Mouse (Mus musculus) neural tube, embryonic 13.5 days (tissue): ENCODE measurements at regions not wholly inside any gene's neighbourhood (a gene's known extent, or its start where the extent isn't known, plus 50 kb on each side); places are given as distances from the start of the nearest gene placed in this dataset.

ENCODE experiments used
- ATAC-seq: fragments of 200-750 bp; cut with Nextera tagmentation; 2 replicates; pipeline ENCODE4 v1.8.0; 2017; ENCODE audit warnings: low read depth, mild to moderate bottlenecking, moderate TSS enrichment, moderate library complexity
- H3K27ac ChIP-seq: fragments of 300-500 bp; sonication (generic); replicated peaks from 2 replicates; pipeline ENCODE4 v1.5.1; 2015; ENCODE audit warnings: moderate library complexity, mild to moderate bottlenecking, inconsistent platforms
- H3K27me3 ChIP-seq: fragments of 300-500 bp; sonication (generic); 2 replicates; pipeline ENCODE4 v1.6.1; 2015; ENCODE audit warnings: mild to moderate bottlenecking, inconsistent platforms
- H3K36me3 ChIP-seq: fragments of 300-500 bp; sonication (generic); 2 replicates; pipeline ENCODE4 v1.6.1; 2015; ENCODE audit warnings: mild to moderate bottlenecking, inconsistent platforms
- H3K4me1 ChIP-seq: fragments of 300-500 bp; sonication (generic); replicated peaks from 2 replicates; pipeline ENCODE4 v1.6.1; 2015; ENCODE audit warnings: inconsistent platforms
- H3K4me2 ChIP-seq: fragments of 300-500 bp; sonication (generic); 2 replicates; pipeline ENCODE4 v1.6.1; 2015; ENCODE audit warnings: inconsistent platforms, mild to moderate bottlenecking, moderate library complexity
- H3K4me3 ChIP-seq: fragments of 300-500 bp; sonication (generic); 2 replicates; pipeline ENCODE4 v1.5.1; 2015; ENCODE audit warnings: mild to moderate bottlenecking, inconsistent platforms
- H3K9ac ChIP-seq: fragments of 300-500 bp; sonication (generic); 2 replicates; pipeline ENCODE4 v1.6.1; 2015; ENCODE audit warnings: moderate library complexity, mild to moderate bottlenecking, inconsistent platforms
- H3K9me3 ChIP-seq: fragments of 300-500 bp; sonication (generic); 2 replicates; pipeline ENCODE4 v1.6.1; 2016; ENCODE audit warnings: inconsistent platforms
- whole genome bisulfite sequencing: fragments of 180-500 bp; shearing (Covaris S2); methylation state at CpG from one replicate; pipeline ENCODE4 v1.1.7; 2015; 5-methylcytosine and 5-hydroxymethylcytosine counted together

DNA sequence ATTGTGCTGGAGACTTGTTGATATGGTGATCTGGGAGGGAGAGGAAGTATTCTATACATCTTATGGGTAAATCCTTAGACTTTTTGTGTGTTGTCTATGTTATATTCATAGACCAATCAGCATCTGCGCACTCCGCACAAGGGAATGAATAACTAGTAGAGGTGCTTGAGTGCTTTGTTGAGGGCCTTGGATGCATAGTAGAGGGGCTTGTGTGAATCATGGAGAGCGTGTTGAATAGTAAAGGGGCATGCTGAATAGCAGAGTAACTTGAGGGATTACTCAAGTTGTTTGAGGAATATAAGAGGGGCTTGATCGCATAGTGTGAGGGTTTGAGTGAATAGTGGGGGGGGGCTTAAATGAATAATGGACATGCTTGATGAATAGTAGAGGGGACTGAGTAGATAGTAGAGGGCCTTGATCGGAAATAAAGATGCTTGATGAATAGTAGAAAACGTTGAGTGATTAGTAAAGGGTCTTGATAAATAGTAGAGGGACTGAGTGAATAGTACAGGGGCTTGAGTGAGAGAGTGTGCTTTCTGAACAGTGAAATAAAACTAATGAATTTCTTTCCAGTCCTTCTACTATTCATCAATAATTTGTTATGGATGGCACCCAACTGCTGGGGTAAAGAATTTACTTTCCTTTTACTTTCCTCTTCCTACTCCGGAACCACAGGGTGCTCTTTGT is 2849.5 kb upstream of the Lrrc6 start:
- ATAC-seq: no peak
- Histone ChIP-seq H3K4me1 (no peaks in the 10 kb centered on the region), H3K4me3 (no peak overlapping the region), H3K27ac (no peak overlapping the region), H3K9ac (no peak overlapping the region), H3K36me3 (no peaks in the 10 kb centered on the region), H3K9me3 (no peaks in the 10 kb centered on the region), H3K4me2 (no peak overlapping the region), H3K27me3 (no peaks in the 10 kb centered on the region)
- 43% methylated on average over 7 of the region's 7 CpGs for WGBS

DNA sequence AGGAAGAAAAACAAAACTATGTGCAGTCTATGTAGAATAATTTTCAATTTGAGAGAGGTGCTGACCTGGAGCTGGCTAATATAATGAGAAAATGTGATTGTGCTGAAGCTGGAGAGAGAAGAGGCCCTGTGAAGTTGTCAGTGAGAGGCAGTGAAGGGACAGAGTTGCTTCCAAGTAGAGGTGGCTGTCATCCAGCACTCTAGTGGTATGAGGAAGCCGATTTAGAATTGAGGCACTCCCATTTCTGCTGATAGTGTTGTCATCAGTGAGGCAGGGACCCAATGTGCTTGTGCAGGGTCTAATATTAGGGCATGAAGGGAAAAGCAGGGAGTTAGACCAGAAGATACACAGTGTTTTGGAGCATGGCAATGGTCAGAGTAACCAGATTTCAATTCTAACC is 2845.4 kb upstream of the Lrrc6 start:
- WGBS: 87% methylated on average over 1 of the region's 1 CpGs
- H3K9me3 ChIP-seq: no peaks in the 10 kb centered on the region
- H3K4me1 ChIP-seq: no peaks in the 10 kb centered on the region
- H3K9ac ChIP-seq: no peak overlapping the region
- no peak for ATAC-seq
- H3K27ac ChIP-seq: no peak overlapping the region
- H3K4me3 ChIP-seq: no peak overlapping the region
- H3K36me3 ChIP-seq: no peaks in the 10 kb centered on the region
- no peaks in the 10 kb centered on the region for H3K27me3 ChIP-seq
- H3K4me2 ChIP-seq: no peak overlapping the region

DNA sequence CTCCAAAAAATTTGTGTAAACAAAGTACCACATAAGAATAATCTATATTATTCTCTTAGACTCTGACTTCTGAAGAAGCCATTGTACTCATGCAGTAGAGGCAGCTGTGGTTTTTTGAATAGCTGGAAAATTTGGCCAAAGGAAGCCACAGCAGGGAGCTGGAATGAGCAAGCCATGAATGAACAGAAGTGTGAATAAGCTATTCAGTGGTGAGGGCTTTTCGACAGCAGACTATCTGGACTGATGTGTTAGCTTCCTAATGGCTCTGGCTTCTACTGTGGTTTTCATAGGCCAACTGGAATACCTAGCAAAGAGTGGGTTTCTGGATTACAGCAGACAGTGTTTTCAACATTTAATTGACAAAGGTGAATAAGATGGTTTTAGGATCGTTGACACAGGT is 2842.0 kb upstream of the Lrrc6 start:
- Histone ChIP-seq H3K4me1 (no peaks in the 10 kb centered on the region), H3K9ac (no peak overlapping the region), H3K27me3 (no peaks in the 10 kb centered on the region), H3K4me3 (no peak overlapping the region), H3K4me2 (no peak overlapping the region), H3K36me3 (no peaks in the 10 kb centered on the region), H3K9me3 (no peaks in the 10 kb centered on the region), H3K27ac (no peak overlapping the region)
- 54% methylated on average over 2 of the region's 2 CpGs for WGBS
- no peak for ATAC-seq

DNA sequence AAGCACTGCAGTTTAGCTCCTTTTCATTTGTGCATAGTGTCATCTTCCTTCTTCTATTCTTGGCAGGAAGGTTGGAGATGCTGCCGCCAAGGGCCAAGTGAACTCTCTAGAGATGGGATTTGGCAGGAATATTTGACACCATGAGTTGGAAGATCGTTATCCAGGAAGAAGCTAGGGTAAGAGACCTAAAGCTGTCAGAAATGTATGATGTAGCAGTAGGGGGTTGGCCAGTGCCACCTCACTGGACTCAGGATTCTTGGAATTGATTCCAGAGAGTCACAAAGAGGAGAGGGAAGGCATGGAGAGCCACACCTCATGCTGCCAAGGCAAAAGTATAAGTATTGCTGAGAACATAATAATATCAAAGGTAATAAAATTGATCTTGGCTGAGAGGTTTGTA is 2835.8 kb upstream of the Lrrc6 start:
- H3K4me1 ChIP-seq: no peaks in the 10 kb centered on the region
- ATAC-seq: no peak
- WGBS: 85% methylated on average over 2 of the region's 2 CpGs
- H3K4me3 ChIP-seq: no peak overlapping the region
- no peaks in the 10 kb centered on the region for H3K9me3 ChIP-seq
- H3K4me2 ChIP-seq: no peak overlapping the region
- H3K9ac ChIP-seq: no peak overlapping the region
- no peaks in the 10 kb centered on the region for H3K27me3 ChIP-seq
- H3K36me3 ChIP-seq: no peaks in the 10 kb centered on the region
- H3K27ac ChIP-seq: no peak overlapping the region

DNA sequence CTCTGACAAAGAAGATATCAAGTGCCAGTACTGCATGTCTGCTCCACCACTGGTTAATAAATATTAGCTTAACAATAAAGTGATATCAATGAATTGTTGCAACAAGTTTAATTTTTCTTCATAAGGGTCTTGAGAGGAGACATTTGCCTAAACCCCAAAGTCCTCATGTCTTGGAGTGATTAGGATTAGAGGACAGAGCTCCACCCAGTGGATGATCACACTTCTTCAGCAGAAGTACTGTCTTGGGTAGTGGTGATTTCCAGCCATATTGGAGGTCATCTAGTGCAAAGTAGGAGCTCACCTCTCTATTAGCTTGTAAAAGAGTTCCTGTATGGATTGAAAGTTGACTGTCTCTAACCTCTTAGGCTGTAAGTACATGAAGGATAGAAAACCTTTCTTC is 2825.8 kb upstream of the Lrrc6 start:
- no peak overlapping the region for H3K4me3 ChIP-seq
- no peak overlapping the region for H3K4me2 ChIP-seq
- no peaks in the 10 kb centered on the region for H3K4me1 ChIP-seq
- H3K27me3 ChIP-seq: no peaks in the 10 kb centered on the region
- H3K9ac ChIP-seq: no peak overlapping the region
- ATAC-seq: no peak
- no peaks in the 10 kb centered on the region for H3K9me3 ChIP-seq
- H3K27ac ChIP-seq: no peak overlapping the region
- H3K36me3 ChIP-seq: no peaks in the 10 kb centered on the region

DNA sequence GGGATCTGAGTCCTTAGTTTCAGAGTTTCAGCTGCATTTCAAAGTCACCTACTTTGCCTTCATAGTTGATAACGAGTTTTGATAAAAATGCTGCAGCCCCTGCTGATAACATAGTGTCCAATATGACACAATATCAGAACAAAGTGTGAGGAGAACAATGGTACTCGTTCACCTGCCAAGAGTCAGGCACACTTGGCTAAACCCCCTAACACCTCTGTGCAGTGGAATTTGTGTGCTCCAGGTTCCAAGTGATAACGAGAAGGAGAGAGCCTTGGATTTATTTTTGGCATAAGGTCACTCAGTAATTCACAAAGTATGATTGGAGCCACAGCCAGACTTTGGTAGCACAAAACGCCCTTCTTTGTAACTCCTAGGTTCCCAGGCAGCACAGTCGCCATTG is 2802.4 kb upstream of the Lrrc6 start:
- H3K4me2 ChIP-seq: no peak overlapping the region
- no peaks in the 10 kb centered on the region for H3K4me1 ChIP-seq
- H3K9ac ChIP-seq: no peak overlapping the region
- WGBS: 74% methylated on average over 5 of the region's 5 CpGs
- H3K27ac ChIP-seq: no peak overlapping the region
- no peak overlapping the region for H3K4me3 ChIP-seq
- no peaks in the 10 kb centered on the region for H3K36me3 ChIP-seq
- H3K9me3 ChIP-seq: no peaks in the 10 kb centered on the region
- ATAC-seq: no peak
- H3K27me3 ChIP-seq: no peaks in the 10 kb centered on the region

DNA sequence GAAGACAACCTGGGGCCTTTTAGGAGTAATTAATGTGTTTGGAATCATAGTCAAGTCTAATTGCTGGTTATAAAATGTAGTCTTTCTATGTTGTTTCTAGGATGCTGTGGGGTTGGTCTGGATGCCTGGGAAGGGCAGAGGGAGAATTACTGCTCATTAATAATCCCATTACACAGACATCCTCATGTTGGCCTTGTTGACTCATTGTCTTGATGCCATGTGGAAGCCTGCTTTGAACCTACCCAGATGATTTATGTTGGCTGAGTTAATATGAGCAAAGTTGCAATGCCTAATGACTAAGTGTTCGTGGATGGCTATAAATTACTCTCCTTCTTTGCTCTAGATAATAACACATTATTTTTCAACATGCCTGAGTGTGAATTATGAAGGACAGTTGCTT is 2790.6 kb upstream of the Lrrc6 start:
- H3K27ac ChIP-seq: no peak overlapping the region
- 33% methylated on average over 1 of the region's 1 CpGs for WGBS
- no peak for ATAC-seq

DNA sequence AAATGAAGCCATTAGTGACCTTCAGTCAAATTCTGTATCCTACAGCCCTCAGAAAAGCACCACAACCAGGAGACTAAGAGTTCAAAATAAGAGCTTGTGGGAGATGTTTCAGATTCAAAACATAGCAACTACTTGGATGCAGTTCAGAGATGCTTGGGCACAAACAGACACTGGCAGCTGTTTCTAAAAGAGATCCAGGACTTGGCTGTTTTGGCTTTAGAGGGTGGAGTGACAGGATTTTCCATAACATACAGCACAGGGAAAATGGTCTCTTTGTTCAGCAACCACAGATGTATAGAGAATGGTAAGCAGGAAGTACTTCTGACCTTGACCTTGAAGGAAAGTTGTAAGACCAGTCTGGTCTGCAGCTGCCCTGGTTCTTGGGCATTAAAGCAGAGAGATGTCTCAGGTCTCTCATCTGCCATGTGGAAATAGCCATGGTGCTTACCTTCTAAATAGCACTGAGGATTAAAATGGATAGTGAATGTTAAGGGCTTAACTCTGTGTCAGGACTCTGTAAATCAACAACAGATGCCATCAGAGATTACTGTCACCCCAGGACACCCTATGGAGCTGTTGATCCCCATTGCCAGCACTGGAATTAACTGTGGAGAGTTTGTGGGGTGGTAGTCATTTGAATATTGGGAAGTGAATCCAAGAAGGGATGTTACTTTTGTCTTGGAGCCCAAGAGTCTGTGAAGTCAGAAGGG is 2775.0 kb upstream of the Lrrc6 start:
- no peak overlapping the region for H3K27ac ChIP-seq
- no peak overlapping the region for H3K4me3 ChIP-seq
- no peaks in the 10 kb centered on the region for H3K4me1 ChIP-seq
- H3K36me3 ChIP-seq: no peaks in the 10 kb centered on the region
- H3K9me3 ChIP-seq: no peaks in the 10 kb centered on the region
- no peak overlapping the region for H3K4me2 ChIP-seq
- no peak overlapping the region for H3K9ac ChIP-seq
- no peaks in the 10 kb centered on the region for H3K27me3 ChIP-seq
- ATAC-seq: no peak

More for the DNA sequence above, 2790.6 kb upstream of the Lrrc6 start:
- H3K9ac ChIP-seq: no peak overlapping the region
- no peak overlapping the region for H3K4me3 ChIP-seq
- H3K4me1 ChIP-seq: no peaks in the 10 kb centered on the region
- H3K27me3 ChIP-seq: no peaks in the 10 kb centered on the region
- H3K36me3 ChIP-seq: no peaks in the 10 kb centered on the region
- H3K9me3 ChIP-seq: no peaks in the 10 kb centered on the region
- H3K4me2 ChIP-seq: no peak overlapping the region

DNA sequence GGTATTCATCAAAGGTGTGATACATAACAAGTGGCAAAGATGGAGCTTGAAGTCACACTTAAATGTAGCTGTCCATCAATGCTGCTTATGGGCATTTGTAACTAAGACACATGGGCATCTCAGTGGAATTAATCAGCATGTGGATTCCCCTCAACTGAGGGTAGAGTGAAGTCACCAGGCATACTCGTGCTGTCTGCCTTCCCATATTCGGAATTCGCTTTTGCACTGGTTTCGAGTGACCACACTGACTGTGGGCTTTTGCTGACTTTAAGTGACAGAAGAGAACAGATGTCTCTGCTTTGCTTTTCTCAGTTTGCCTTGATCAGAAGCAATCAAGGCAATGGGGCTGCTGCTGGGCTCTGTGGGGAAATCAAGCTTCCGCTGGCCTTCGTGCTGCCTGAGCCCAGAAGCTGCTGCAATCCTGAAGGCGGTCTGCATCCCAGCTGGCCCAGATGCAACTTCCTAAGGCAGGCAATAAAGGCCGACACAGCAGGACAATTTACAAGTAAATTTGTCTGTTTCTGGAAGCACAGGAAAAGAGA is 2773.6 kb upstream of the Lrrc6 start:
- WGBS: 62% methylated on average over 8 of the region's 8 CpGs
- no peaks in the 10 kb centered on the region for H3K27me3 ChIP-seq
- ATAC-seq: no peak
- no peak overlapping the region for H3K4me3 ChIP-seq
- no peak overlapping the region for H3K9ac ChIP-seq
- no peaks in the 10 kb centered on the region for H3K9me3 ChIP-seq
- no peak overlapping the region for H3K4me2 ChIP-seq
- H3K36me3 ChIP-seq: no peaks in the 10 kb centered on the region
- H3K4me1 ChIP-seq: no peaks in the 10 kb centered on the region
- no peak overlapping the region for H3K27ac ChIP-seq

DNA sequence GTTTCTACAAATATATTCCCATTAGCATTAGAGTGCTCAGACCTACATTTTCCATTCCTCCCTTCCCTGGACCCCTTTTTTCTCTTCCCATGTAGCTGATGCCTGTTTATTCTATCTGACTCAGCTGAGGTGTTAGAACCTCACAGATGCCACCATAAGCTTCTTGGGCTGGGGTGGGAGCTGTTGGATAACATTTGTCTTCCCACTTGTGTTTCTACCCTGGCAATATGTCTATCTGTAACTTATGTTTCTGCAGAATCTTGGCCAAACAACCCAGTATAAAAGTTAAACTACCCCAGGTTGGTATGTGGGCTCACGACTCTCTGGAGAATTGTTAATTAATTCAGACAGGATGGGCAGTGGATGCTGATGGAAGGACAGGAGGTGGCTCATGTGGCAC is 2772.8 kb upstream of the Lrrc6 start:
- Histone ChIP-seq H3K27ac (no peak overlapping the region), H3K4me1 (no peaks in the 10 kb centered on the region), H3K9ac (no peak overlapping the region), H3K4me3 (no peak overlapping the region), H3K36me3 (no peaks in the 10 kb centered on the region), H3K9me3 (no peaks in the 10 kb centered on the region), H3K27me3 (no peaks in the 10 kb centered on the region), H3K4me2 (no peak overlapping the region)
- ATAC-seq: no peak
- 86% methylated on average over 1 of the region's 1 CpGs for WGBS

DNA sequence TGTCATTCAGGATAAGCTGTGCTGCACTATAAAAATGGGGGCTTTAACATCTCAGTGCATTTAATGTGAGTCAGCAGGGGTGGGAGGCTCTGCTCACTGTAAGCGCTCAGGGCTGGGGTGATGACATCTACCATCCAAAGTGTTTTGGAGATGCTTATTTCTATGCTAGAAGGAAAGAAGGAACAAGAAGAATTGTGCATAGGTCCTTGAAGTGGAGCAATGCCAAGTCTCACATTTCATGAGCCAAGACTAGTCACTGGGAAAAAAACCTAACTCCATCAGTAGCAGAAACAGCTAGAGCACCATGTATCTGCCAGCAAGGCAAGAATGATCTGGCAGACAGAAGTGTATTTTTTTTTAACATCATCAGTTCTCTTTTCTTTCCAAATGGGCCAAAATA is 2761.2 kb upstream of the Lrrc6 start:
- H3K9ac ChIP-seq: no peak overlapping the region
- no peak for ATAC-seq
- no peaks in the 10 kb centered on the region for H3K36me3 ChIP-seq
- WGBS: 95% methylated on average over 1 of the region's 1 CpGs
- H3K9me3 ChIP-seq: no peaks in the 10 kb centered on the region
- no peak overlapping the region for H3K4me3 ChIP-seq
- H3K4me1 ChIP-seq: peaks cover 4% of the 10 kb centered on the region; the same call in 1 of the 2 replicates
- H3K4me2 ChIP-seq: no peak overlapping the region
- H3K27me3 ChIP-seq: no peaks in the 10 kb centered on the region
- no peak overlapping the region for H3K27ac ChIP-seq

DNA sequence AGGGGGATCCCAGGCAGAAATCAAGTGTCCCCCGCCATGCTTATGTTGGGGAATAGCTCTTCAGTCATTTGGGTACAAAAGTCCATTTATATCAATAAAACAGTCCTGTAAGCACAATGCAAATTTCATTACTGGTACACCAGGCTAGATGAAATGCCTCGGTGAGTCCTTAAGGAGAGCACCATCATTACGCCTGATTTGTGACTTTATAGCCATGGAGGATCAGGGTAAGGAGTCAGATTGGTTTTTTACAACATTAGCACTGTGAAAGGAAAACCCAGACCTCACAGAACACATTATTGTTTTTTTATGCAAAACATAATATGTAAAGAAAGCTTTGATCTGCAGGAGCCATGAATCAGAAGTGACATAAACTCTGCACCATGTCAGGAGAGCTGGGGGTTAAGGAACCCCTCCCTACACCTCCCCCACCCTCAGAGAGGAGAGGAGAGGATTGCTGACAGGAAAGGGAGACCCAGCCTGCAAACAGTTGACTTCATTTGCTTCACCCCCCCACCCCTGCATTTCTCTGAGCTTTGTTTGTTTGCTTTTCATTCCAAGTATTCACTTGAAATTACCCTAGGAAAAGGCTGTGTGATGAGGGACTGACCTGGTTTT is 2756.6 kb upstream of the Lrrc6 start:
- Histone ChIP-seq H3K9ac (no peak overlapping the region), H3K27me3 (no peaks in the 10 kb centered on the region), H3K4me2 (no peak overlapping the region), H3K4me1 (peaks cover 4% of the 10 kb centered on the region; the same call in 1 of the 2 replicates), H3K9me3 (no peaks in the 10 kb centered on the region), H3K36me3 (no peaks in the 10 kb centered on the region), H3K4me3 (no peak overlapping the region), H3K27ac (no peak overlapping the region)
- WGBS: 12% methylated on average over 3 of the region's 3 CpGs
- no peak; the same call in 1 of the 2 replicates for ATAC-seq
